Mouse (Mus musculus) cerebellum, adult 11 months (tissue): Measurements from ENCODE around the gene Polr2e.
A peak's percentile ranks its signal among the peaks of the same experiment; 100 is the strongest.
"Not testable (repeated sequence)": the region's sequence is repeated elsewhere in the genome, so short reads cannot be mapped to it uniquely, and the experiment has no call there.

Experiments used
- DNase-seq: peaks from one replicate; pipeline ENCODE4 v3.0.0; 2022

Polr2e gene

DNA sequence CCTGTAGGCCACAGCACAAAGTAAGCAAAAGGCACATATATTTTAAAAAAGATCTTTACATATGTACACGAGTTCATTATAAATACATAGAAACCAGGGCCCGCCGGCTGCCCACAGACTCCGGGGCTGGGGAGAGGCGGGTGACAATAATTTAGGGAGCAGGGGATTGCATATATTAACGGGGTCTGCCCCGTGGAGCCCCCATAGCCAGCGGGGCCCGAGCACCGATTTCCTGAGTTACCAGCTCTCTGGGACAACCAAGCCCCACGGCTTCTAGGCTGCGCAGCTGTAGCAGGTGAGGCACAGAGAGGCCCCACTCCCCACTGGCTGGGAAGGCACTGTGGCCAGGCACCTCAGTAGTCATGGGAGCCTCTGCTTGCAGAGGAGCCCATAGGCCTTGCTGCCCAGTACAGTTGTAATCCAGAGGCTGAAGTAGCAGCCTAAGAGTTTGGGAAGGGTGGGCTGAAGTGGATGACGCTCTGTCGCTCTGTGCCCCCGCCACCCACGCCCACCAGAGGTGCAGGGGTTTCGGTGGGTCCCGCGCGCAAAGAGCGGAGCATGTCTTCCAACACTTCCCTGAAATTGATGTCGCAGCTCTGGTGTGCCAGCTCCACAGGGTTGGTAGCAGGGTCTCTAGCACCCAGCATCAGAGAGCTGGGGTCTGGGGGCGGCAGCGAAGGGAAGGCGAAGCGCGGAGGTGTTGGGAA is 17.5 kb upstream of the Polr2e start:
- no peak for DNase-seq

DNA sequence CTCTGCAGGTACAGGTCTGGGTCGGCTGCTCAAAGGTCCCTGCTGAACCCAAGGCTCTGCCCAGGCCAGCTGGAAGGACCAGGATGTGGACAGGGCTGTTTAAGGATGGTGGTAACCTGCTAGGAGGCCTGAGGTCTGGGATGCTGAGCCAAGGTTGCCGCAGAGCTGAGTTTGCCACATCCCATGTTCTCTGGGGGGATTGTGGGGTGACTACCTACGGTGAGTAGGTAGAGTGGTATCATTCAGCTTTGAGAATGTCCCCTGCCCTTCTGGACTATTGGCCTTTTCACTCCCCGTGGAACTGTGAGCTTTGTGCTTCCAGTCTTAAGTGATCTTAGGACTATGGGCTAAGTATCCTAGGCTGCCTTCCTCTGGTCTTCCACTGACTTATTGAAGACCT is 16.9 kb upstream of the Polr2e start:
- no peak for DNase-seq

GRCm38 (mm10) chr10:80055891-80056290 is 16.3 kb upstream of the Polr2e start:
- no peak for DNase-seq

GRCm38 (mm10) chr10:80055364-80055763 is 15.8 kb upstream of the Polr2e start:
- DNase-seq: no peak

GRCm38 (mm10) chr10:80054911-80055310 is 15.3 kb upstream of the Polr2e start:
- not testable (repeated sequence) for DNase-seq

- DNase-seq: peak; percentile 66
Measured at GRCm38 (mm10) chr10:80053831-80054815, 14.5 kb upstream of the Polr2e start.

DNA sequence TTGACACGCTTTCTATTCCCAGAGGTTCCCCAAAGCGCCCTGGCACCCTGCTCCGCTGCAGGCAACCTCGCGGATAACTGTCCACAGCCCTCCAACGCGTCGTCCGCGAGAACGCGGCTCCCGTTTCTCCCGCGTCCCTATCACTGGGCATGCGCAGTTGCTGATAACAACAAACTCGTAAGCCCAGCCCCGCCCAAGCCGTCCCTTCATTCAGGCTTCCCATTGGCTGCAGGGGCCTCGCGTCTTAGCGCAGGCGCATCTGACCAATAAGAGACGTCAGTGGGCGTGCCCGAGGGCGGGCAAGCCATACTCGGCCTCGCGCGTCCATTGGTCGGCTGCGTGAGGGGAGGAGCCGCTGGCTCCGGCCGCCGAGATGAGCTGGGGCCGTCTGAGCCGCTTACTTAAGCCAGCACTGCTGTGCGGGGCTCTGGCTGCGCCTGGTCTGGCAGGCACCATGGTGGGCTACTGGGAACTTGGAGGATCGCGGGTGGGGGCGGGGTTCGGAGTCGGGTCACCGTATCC is 13.7 kb upstream of the Polr2e start:
- peak; percentile 100 for DNase-seq

DNA sequence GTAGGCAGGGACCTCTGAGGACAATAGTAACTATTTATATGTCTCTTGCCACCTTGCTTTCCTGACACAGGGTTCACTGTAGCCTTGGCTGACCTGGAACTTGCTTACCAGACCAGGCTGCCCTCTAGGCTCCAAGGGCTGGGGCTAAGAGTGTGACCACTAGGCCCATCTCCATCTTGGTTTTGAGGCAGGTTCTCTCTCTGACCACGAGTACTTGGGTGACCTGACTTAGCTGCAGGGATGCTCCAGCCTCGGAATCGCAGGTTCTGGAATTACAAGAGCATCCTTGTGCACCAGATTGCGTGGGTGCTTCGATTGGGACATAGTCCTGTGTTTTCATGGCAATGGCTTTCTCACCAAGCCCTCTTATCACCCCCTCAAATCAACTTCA is 12.8 kb upstream of the Polr2e start:
- DNase-seq: no peak

DNA sequence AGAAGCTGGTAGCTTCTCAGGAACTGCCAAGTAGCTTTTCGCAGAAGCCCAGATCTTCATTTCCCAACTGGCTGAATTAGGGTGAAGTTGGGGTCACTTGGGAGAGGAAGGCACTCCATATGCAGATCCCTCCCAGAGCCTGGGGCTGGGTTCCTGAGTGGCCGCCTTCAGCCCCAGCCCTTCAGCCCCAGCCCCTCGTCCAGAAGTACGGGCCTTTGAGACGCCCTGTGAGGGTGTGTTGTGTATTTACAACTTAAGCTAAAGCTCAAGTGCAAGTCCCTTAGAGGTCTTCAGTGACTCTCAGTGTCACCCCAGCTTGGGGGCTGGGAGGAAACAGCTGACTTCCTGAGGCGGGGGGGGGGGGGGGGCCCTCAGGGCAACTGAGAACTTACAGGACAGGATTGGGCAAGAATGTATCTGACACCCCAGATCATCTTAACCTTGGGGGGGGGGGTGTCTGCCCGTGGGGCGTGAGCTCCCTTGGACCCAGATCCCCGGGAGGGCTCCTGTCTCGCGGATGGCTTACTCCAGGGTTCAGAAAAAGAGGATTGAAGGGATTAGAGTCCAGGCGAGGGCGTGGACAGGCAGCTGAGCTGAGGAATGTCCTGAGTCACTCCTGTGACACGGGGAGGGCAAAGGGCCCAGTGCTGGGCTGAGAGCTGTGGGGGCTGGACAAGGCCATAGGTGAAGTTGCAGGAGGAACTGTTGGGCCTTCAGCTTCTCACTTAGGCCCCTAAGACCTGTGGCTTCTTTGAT is 12.2 kb upstream of the Polr2e start:
- no peak for DNase-seq

GRCm38 (mm10) chr10:80050885-80051617 is 11.5 kb upstream of the Polr2e start:
- DNase-seq: no peak

DNA sequence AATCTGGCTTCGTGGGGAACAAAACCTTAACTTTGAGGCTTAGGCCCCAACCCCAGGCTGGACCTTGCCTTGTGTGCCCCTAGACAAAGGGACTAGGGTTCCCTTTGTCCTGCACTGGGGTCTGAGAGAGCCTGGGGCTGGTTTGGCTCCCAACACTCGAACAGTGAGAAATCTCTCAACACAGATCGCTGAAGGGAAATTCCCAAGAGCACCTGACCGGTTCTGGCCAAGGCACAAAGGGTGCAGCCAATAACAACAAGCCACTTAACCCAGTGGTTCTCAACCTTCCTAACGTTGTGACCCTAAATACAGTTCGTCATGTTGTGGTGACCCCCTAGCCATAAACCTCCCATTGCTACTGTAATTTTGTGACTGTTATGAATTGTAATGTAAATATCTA is 10.6 kb upstream of the Polr2e start:
- DNase-seq: no peak

- DNase-seq: no peak
Measured at GRCm38 (mm10) chr10:80048834-80049233, 9.2 kb upstream of the Polr2e start.

- no peak for DNase-seq
Measured at GRCm38 (mm10) chr10:80048396-80048795, 8.8 kb upstream of the Polr2e start.

DNA sequence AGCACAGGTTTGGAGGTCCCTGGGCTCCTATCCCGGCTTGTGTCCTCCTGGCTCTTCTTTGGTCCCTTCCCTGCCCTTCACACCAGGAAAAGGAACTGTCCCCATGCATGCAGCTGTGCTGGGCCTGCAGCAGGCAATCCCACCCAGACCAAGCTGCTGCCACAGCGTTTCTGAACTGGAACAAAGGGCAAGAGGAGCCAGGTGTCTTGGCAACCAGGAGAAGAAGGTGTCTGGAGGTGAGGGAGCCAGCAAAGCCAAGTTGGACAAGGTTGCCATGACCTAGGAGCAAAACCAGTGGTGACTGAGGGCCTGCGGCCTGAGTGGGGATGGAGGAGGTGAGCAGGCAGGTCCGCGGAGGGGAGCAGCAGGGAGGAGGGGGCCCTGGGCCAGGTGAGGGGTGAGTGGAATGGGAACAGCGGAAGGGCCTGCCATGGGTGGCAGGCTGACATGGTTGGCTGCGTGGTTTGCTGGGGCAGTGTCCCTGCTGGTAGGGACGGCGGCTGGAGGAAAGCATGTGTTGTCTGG is 7.5 kb upstream of the Polr2e start, which contains the start of gene Gpx4:
Gene Gpx4 (plus strand): TSS at position 126 of the 525 bp plus-strand sequence.
- DNase-seq: no peak

GRCm38 (mm10) chr10:80045766-80046165 is 6.2 kb upstream of the Polr2e start:
- no peak for DNase-seq

DNA sequence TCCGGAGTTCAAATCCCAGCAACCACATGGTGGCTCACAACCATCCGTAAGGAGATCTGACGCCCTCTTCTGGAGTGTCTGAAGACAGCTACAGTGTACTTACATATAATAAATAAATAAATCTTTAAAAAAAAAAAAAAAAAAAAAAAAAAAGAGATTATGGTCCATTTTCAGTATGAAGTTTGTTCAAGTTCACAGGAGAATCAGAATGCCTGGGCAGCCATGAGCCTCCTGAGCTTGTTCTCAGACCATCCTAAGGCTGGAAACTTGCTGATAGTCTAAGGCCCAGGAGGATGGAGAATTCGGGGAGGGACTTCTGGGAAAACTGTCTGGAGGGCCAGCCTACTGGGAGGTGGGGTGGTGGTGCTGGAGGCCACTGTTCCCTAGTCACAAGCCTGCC is 5.8 kb upstream of the Polr2e start:
- not testable (repeated sequence) for DNase-seq

DNA sequence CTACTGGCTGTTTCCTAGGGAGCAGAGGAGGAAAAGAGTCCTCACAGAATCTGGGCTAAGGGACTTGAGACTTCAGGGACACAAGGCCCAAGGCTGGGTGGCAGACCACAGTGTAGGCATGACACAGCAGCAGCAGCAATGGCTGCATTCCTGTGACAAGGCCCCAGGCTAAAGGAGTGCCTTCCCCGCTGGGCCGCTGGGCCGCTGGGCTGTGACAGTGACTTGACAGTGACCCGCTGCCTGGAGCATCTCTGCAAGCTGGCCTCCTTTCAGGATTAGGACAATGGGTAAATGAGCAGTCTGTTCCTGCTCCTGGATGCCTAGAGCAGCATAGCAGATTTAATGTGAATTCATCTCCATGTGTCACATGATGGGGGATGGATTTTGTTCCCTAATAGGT is 4.5 kb upstream of the Polr2e start:
- no peak for DNase-seq

GRCm38 (mm10) chr10:80041409-80042060 is 1.9 kb upstream of the Polr2e start:
- DNase-seq: not testable (repeated sequence)

DNA sequence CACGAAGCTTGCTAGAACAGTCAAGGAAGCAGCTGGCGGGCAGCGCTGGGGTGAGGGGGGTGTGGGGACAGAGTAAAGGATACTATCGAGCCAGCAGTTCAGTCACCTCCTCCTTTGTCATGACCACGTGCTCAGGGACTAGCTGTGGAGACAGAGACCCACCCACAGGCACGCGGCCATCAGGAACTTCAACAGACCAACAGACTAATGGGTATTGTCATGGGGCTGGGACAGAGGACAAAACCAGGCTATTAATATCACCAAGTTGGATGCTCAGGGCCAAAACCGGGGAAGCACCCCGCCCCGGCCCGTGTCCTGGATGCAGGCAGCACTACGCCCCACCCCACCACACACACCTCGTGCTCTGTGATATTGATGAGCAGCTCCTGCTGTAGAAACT is 2.8 kb downstream of the Polr2e start:
- no peak for DNase-seq

GRCm38 (mm10) chr10:80035686-80036085 is 3.9 kb downstream of the Polr2e start:
- no peak for DNase-seq

DNA sequence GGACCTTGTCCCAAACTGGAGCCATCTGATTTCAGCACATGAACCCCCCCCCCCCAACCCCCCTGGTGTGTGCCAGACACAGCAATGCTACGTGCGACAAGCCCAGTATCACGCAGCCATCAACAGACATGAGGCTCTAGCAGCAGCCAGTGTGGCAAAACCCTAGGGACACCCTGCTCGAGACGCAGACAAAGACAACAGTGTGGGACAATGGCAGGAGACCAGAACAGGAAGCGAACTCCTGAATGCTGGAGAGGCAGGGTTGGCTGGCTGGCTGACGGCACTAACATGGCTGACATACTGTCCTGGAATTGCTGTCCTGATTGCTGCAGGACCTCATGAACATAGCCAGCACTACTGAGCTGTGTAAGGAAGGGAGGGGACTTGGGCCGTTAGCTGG is 4.4 kb downstream of the Polr2e start:
- no peak for DNase-seq
